Mouse (Mus musculus): Measurements from ENCODE around the gene Camk1d. TPM values are rescaled to one million over a fixed set of nuclear protein-coding genes. Genes with fewer than 3 reads are reported as not detected.

Gene Camk1d
- polyA plus RNA-seq, 1 experiment from 2014 or later = 6.7 TPM

DNA sequence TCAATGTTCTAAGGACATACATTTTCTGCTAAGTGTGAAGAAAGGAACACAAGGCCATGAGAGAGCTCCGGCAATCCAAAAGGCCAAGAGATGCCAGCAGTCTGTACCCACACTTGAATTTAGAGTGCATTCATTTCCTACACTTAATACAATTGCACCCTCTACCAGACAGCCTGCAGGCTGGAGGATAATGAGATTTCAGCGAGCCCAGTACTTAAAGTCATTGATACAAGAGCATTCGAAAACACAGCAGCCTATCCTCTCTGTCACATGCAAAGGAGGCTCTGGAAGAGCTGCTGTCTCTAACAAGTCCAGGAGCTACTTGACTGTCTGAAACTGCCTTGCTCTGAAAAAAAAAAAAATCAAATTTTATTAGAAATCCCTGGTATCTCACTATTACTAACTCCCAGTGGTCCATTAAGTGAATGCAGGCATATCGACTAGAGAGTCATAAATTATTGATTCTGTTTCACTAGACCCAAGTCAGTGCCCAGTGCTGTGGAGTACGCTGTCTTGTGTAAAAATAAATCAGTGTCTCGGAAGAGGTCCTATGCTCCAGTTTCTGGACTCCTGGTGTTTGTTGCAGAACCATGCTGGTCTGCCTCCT, 336.1 kb downstream of the Camk1d start:
- Histone ChIP-seq H3K9ac (ENCODE audit: low read length) (no peak overlapping the region), H3K27me3 (ENCODE audit: control insufficient read depth, insufficient read depth, low read length) (no peaks in the 10 kb centered on the region), H3K4me3 (ENCODE audit: low read depth, low read length) (no peak overlapping the region), H3K27ac (replicated peaks) (no peak overlapping the region), H3K36me3 (ENCODE audit: control insufficient read depth, insufficient read depth, low read length) (no peaks in the 10 kb centered on the region), H3K4me2 (replicated peaks; ENCODE audit: low read depth) (no peak overlapping the region), H3K4me1 (replicated peaks; ENCODE audit: control insufficient read depth, insufficient read depth) (no peaks in the 10 kb centered on the region), H3K9me3 (ENCODE audit: control insufficient read depth, low read length) (no peaks in the 10 kb centered on the region)
- ATAC-seq (ENCODE audit: low FRiP score, low TSS enrichment) (no peak), DNase-seq (ENCODE audit: low spot score) (no peak)
- WGBS = 82% methylated on average over 6 of the region's 6 CpGs
- TF ChIP-seq CTCF (IDR thresholded peaks at IDR 0.05; ENCODE audit: low read depth) = no peak
- TF ChIP-seq EP300 (optimal IDR thresholded peaks at IDR 0.05) = no peak

DNA sequence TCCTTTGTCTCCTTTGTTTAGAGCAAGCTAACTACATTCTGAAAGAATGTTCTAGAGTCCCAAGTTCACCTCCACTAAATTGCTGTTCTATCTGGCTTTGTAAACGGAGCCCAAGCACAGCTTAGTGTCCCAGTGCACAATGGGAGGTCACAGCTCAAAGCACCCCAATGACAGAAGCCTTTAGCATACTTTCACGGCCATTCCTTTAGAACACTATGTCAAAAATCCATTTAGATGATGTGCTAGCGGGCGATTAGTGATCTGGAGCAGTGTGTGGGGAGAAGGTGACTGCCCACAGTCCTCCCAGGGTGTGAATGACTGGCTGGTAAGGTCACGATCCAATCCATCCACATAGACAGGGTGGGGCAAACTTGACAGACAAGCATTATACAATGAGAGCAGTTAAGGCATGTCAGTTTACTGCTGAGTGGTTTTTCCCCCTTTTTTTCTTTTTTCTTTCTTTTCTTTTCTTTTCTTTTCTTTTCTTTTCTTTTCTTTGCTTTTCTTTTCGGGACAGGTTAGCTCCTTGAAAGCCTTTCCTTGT, 341.4 kb downstream of the Camk1d start:
- Histone ChIP-seq H3K27ac (replicated peaks) (no peak overlapping the region), H3K9me3 (ENCODE audit: control insufficient read depth, low read length) (no peaks in the 10 kb centered on the region), H3K4me3 (ENCODE audit: low read depth, low read length) (no peak overlapping the region), H3K27me3 (ENCODE audit: control insufficient read depth, insufficient read depth, low read length) (no peaks in the 10 kb centered on the region), H3K36me3 (ENCODE audit: control insufficient read depth, insufficient read depth, low read length) (no peaks in the 10 kb centered on the region), H3K9ac (ENCODE audit: low read length) (no peak overlapping the region), H3K4me2 (replicated peaks; ENCODE audit: low read depth) (no peak overlapping the region), H3K4me1 (replicated peaks; ENCODE audit: control insufficient read depth, insufficient read depth) (no peaks in the 10 kb centered on the region)
- TF ChIP-seq EP300 (optimal IDR thresholded peaks at IDR 0.05) = no peak
- no peak for TF ChIP-seq CTCF (IDR thresholded peaks at IDR 0.05; ENCODE audit: low read depth)
- 57% methylated on average over 6 of the region's 6 CpGs for WGBS
- ATAC-seq (ENCODE audit: low FRiP score, low TSS enrichment) (no peak), DNase-seq (ENCODE audit: low spot score) (no peak)

- H3K27me3 ChIP-seq (ENCODE audit: control insufficient read depth, insufficient read depth, low read length) = no peaks in the 10 kb centered on the region
- no peaks in the 10 kb centered on the region for H3K9me3 ChIP-seq (ENCODE audit: control insufficient read depth, low read length)
- no peak overlapping the region for H3K27ac ChIP-seq (replicated peaks)
- 75% methylated on average over 3 of the region's 3 CpGs for WGBS
- no peak overlapping the region for H3K4me3 ChIP-seq (ENCODE audit: low read depth, low read length)
- DNase-seq (ENCODE audit: low spot score) (no peak), ATAC-seq (ENCODE audit: low FRiP score, low TSS enrichment) (no peak)
- TF ChIP-seq EP300 (optimal IDR thresholded peaks at IDR 0.05) (no peak), CTCF (IDR thresholded peaks at IDR 0.05; ENCODE audit: low read depth) (no peak)
- H3K4me1 ChIP-seq (replicated peaks; ENCODE audit: control insufficient read depth, insufficient read depth) = no peaks in the 10 kb centered on the region
- no peak overlapping the region for H3K4me2 ChIP-seq (replicated peaks; ENCODE audit: low read depth)
- no peak overlapping the region for H3K9ac ChIP-seq (ENCODE audit: low read length)
- no peaks in the 10 kb centered on the region for H3K36me3 ChIP-seq (ENCODE audit: control insufficient read depth, insufficient read depth, low read length)
Measured at GRCm38 (mm10) chr2:5371316-5371715, 343.0 kb downstream of the Camk1d start.

DNA sequence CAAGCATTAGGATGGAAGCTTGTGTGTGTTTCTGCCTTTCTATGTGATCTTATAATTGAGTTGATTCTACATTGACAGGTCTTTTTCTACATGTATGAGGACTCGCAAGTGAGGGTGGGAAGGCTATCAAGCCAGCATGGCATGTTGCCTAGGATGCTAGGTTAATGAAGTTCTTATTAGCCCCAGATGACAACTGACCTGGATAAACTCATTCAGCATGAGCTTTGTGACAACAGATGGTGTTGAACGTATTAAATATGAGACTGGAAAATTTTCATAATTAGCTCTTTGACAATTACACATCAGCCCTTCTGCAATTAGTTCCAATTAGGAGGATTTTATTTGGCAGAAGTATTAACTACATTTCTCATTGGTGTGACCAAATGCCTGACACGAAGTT, 343.7 kb downstream of the Camk1d start:
- 83% methylated on average over 3 of the region's 3 CpGs for WGBS
- H3K27me3 ChIP-seq (ENCODE audit: control insufficient read depth, insufficient read depth, low read length) = no peaks in the 10 kb centered on the region
- no peak overlapping the region for H3K9ac ChIP-seq (ENCODE audit: low read length)
- ATAC-seq (ENCODE audit: low FRiP score, low TSS enrichment) (no peak), DNase-seq (ENCODE audit: low spot score) (no peak)
- no peaks in the 10 kb centered on the region for H3K36me3 ChIP-seq (ENCODE audit: control insufficient read depth, insufficient read depth, low read length)
- H3K27ac ChIP-seq (replicated peaks) = no peak overlapping the region
- no peak overlapping the region for H3K4me2 ChIP-seq (replicated peaks; ENCODE audit: low read depth)
- no peak for TF ChIP-seq CTCF (IDR thresholded peaks at IDR 0.05; ENCODE audit: low read depth)
- TF ChIP-seq EP300 (optimal IDR thresholded peaks at IDR 0.05) = no peak
- H3K4me1 ChIP-seq (replicated peaks; ENCODE audit: control insufficient read depth, insufficient read depth) = no peaks in the 10 kb centered on the region
- H3K9me3 ChIP-seq (ENCODE audit: control insufficient read depth, low read length) = no peaks in the 10 kb centered on the region
- H3K4me3 ChIP-seq (ENCODE audit: low read depth, low read length) = no peak overlapping the region

- H3K4me2 ChIP-seq (replicated peaks; ENCODE audit: low read depth) = no peak overlapping the region
- H3K36me3 ChIP-seq (ENCODE audit: control insufficient read depth, insufficient read depth, low read length) = no peaks in the 10 kb centered on the region
- H3K27ac ChIP-seq (replicated peaks) = no peak overlapping the region
- 65% methylated on average over 5 of the region's 5 CpGs for WGBS
- H3K9ac ChIP-seq (ENCODE audit: low read length) = no peak overlapping the region
- DNase-seq (ENCODE audit: low spot score) (no peak), ATAC-seq (ENCODE audit: low FRiP score, low TSS enrichment) (no peak)
- no peaks in the 10 kb centered on the region for H3K4me1 ChIP-seq (replicated peaks; ENCODE audit: control insufficient read depth, insufficient read depth)
- no peaks in the 10 kb centered on the region for H3K27me3 ChIP-seq (ENCODE audit: control insufficient read depth, insufficient read depth, low read length)
- H3K9me3 ChIP-seq (ENCODE audit: control insufficient read depth, low read length) = no peaks in the 10 kb centered on the region
- H3K4me3 ChIP-seq (ENCODE audit: low read depth, low read length) = no peak overlapping the region
- TF ChIP-seq EP300 (optimal IDR thresholded peaks at IDR 0.05) = no peak
- TF ChIP-seq CTCF (IDR thresholded peaks at IDR 0.05; ENCODE audit: low read depth) = no peak
Measured at GRCm38 (mm10) chr2:5363836-5364235, 350.5 kb downstream of the Camk1d start.

DNA sequence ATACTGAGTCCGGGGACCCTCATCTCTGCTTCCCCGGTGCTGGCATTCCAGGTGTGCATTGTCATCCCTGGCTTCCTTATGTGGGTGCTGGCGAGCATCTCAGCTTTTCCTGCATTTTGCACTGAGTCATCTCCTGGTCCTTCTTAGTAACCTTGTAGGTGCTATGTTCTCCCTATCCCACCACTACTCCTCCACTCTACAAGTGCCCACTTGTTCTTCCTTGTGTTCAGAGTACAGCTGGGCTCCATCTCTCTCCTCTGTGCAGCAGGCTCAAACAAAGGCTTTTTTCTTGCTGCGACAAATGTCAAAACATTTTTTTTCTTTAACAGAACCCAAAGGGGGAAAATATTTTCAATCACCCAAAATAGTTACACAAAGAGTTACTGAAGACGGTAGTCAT, 356.3 kb downstream of the Camk1d start:
- Histone ChIP-seq H3K9me3 (ENCODE audit: control insufficient read depth, low read length) (no peaks in the 10 kb centered on the region), H3K4me2 (replicated peaks; ENCODE audit: low read depth) (no peak overlapping the region), H3K4me3 (ENCODE audit: low read depth, low read length) (no peak overlapping the region), H3K36me3 (ENCODE audit: control insufficient read depth, insufficient read depth, low read length) (no peaks in the 10 kb centered on the region), H3K9ac (ENCODE audit: low read length) (no peak overlapping the region), H3K27ac (replicated peaks) (no peak overlapping the region), H3K27me3 (ENCODE audit: control insufficient read depth, insufficient read depth, low read length) (no peaks in the 10 kb centered on the region), H3K4me1 (replicated peaks; ENCODE audit: control insufficient read depth, insufficient read depth) (no peaks in the 10 kb centered on the region)
- DNase-seq (ENCODE audit: low spot score) (no peak), ATAC-seq (ENCODE audit: low FRiP score, low TSS enrichment) (no peak)
- no peak for TF ChIP-seq EP300 (optimal IDR thresholded peaks at IDR 0.05)
- no peak for TF ChIP-seq CTCF (IDR thresholded peaks at IDR 0.05; ENCODE audit: low read depth)
- WGBS = 65% methylated on average over 5 of the region's 5 CpGs
